Mouse (Mus musculus): ENCODE results near the gene Tex13b. TPM values are rescaled to one million over a fixed set of nuclear protein-coding genes. Genes with fewer than 3 reads are reported as not detected.
"Not testable (repeated sequence)": the region's sequence is repeated elsewhere in the genome, so short reads cannot be mapped to it uniquely, and the experiment has no call there.

The Tex13b gene
- not detected in 2 replicates for total RNA-seq (2014; fragmentation: Nextera tagmentation)
- not detected in 2 replicates for total RNA-seq (2017)

GRCm38 (mm10) chrX:140813312-140814006 is at the start of gene Tex13b:
Gene Tex13b (minus strand): TSS chrX:140813433.
- no peak for ATAC-seq (replicated peaks; ENCODE audit: low FRiP score, low TSS enrichment, poor library complexity, severe bottlenecking)

GRCm38 (mm10) chrX:140862760-140863159 is 49.5 kb upstream of the Tex13b start:
- no peak for ATAC-seq (replicated peaks; ENCODE audit: low FRiP score, low TSS enrichment, poor library complexity, severe bottlenecking)

- ATAC-seq (replicated peaks; ENCODE audit: low FRiP score, low TSS enrichment, poor library complexity, severe bottlenecking) = no peak
Measured at GRCm38 (mm10) chrX:140857445-140857844, 44.2 kb upstream of the Tex13b start.

GRCm38 (mm10) chrX:140857040-140857439 is 43.8 kb upstream of the Tex13b start:
- ATAC-seq (replicated peaks; ENCODE audit: low FRiP score, low TSS enrichment, poor library complexity, severe bottlenecking) = not testable (repeated sequence)

GRCm38 (mm10) chrX:140854561-140854960 is 41.3 kb upstream of the Tex13b start:
- ATAC-seq (replicated peaks; ENCODE audit: low FRiP score, low TSS enrichment, poor library complexity, severe bottlenecking) = no peak

GRCm38 (mm10) chrX:140845401-140845800 is 32.2 kb upstream of the Tex13b start:
- not testable (repeated sequence) for ATAC-seq (replicated peaks; ENCODE audit: low FRiP score, low TSS enrichment, poor library complexity, severe bottlenecking)

GRCm38 (mm10) chrX:140839887-140840286 is 26.7 kb upstream of the Tex13b start:
- ATAC-seq (replicated peaks; ENCODE audit: low FRiP score, low TSS enrichment, poor library complexity, severe bottlenecking) = no peak

- ATAC-seq (replicated peaks; ENCODE audit: low FRiP score, low TSS enrichment, poor library complexity, severe bottlenecking) = no peak
Measured at GRCm38 (mm10) chrX:140838077-140838476, 24.8 kb upstream of the Tex13b start.

GRCm38 (mm10) chrX:140831706-140832105 is 18.5 kb upstream of the Tex13b start:
- no peak for ATAC-seq (replicated peaks; ENCODE audit: low FRiP score, low TSS enrichment, poor library complexity, severe bottlenecking)

GRCm38 (mm10) chrX:140822295-140822694 is 9.1 kb upstream of the Tex13b start:
- no peak for ATAC-seq (replicated peaks; ENCODE audit: low FRiP score, low TSS enrichment, poor library complexity, severe bottlenecking)

GRCm38 (mm10) chrX:140805340-140805739 is 7.9 kb downstream of the Tex13b start:
- no peak for ATAC-seq (replicated peaks; ENCODE audit: low FRiP score, low TSS enrichment, poor library complexity, severe bottlenecking)

- ATAC-seq (replicated peaks; ENCODE audit: low FRiP score, low TSS enrichment, poor library complexity, severe bottlenecking) = no peak
Measured at GRCm38 (mm10) chrX:140769794-140770193, 43.4 kb downstream of the Tex13b start.

Other genes with a start within 250 kb of the Tex13b start
- 10.3 and 17.6 TPM in 2 replicates for gene Tsc22d3, start 212.8 kb downstream of the Tex13b start, total RNA-seq (2014; fragmentation: Nextera tagmentation)
- gene Tsc22d3, start 212.8 kb downstream of the Tex13b start, total RNA-seq (2017) = 20.5 and 24.5 TPM in 2 replicates
- gene Mid2, start 148.8 kb downstream of the Tex13b start, total RNA-seq (2014; fragmentation: Nextera tagmentation) = 0.20 TPM in 1 of 2 replicates, not detected in the other
- gene Mid2, start 148.8 kb downstream of the Tex13b start, total RNA-seq (2017) = not detected in 2 replicates
- not detected in 2 replicates for gene Vsig1, start 94.2 kb upstream of the Tex13b start, total RNA-seq (2014; fragmentation: Nextera tagmentation)
- not detected in 2 replicates for gene Vsig1, start 94.2 kb upstream of the Tex13b start, total RNA-seq (2017)
- gene Psmd10, start 143.3 kb upstream of the Tex13b start, total RNA-seq (2014; fragmentation: Nextera tagmentation) = 19.2 and 30.8 TPM in 2 replicates
- 51.2 and 61.8 TPM in 2 replicates for gene Psmd10, start 143.3 kb upstream of the Tex13b start, total RNA-seq (2017)
- gene Atg4a, start 143.5 kb upstream of the Tex13b start, total RNA-seq (2014; fragmentation: Nextera tagmentation) = 13.9 and 21.3 TPM in 2 replicates
- gene Atg4a, start 143.5 kb upstream of the Tex13b start, total RNA-seq (2017) = 19.1 and 26.9 TPM in 2 replicates

Data from megakaryocyte-erythroid progenitor cell, adult 5-6 weeks (primary cell).